Mouse (Mus musculus) T-helper 17 cell (primary cell): ENCODE data around the gene Btbd19.

Source experiments
- in situ Hi-C, 2 experiments: fragments of 300-600 bp; cut with MboI, MseI; formaldehyde crosslinking; loops; 1 replicate in 1 of 2; 2 replicates in 1 of 2; pipeline ENCODE4 v1.15.1; 2025; ENCODE audit warnings: high pct_unique_total_duplicates in 2 of 2

Btbd19 gene

GRCm38 (mm10) chr4:117070624-117071023, 54.9 kb downstream of the Btbd19 start:
- in situ Hi-C loops = no loop called here

GRCm38 (mm10) chr4:117069647-117070046, 55.9 kb downstream of the Btbd19 start:
- in situ Hi-C loops = no loop called here
